9 mouse cellular contexts compared by ENCODE assay signal in the genomic region with DNA sequence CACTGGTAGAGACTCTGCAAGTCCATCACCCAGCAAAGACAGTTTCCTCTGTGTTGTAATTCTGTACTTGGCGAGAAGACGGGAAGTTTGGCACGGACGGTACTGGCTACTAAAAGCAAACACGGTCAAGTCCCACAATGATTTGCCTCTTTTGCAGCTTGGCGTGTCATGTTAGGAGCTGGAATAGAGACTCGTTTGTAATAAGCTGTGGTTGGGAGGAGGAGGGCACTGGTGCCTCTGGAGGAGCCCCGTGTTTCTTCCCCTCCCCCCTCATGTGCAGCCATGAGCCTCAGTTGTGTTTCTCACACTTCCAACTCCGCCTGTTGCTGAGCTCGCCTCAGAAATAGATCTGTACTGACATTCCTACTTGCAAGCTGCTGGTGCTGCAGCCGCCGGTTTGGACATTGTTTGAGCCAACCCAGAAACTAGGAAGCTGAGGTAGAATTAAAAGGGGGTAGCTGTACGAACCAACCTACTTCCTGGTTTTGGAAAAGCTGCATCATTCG.
DNase-seq lines count a peak whose midpoint lies in the region; ATAC-seq and TF ChIP-seq lines count a peak whose summit lies in the region.
"Had no signal": no experiment of that assay in that cellular context is flagged by ENCODE, and none has a peak within 500 bp of the region (broad histone marks: within the 10 kb centered on the region; RNA-seq: fewer than 3 reads in every experiment).

No protein-coding gene starts in this region.

- intact Hi-C loops in heart, adult 2 months (cut with DNase I) = no loop called here
- intact Hi-C loops in left cerebral cortex, adult 2 months (cut with DNase I) = loop anchor here (5.0 kb wide), 2 partner anchors 135 to 420 kb away; no protein-coding TSS in a partner anchor

- no peak for TF ChIP-seq CTCF in heart, adult 2 months (IDR thresholded peaks at IDR 0.05)
- no peak for TF ChIP-seq CTCF in left cerebral cortex, adult 2 months (IDR thresholded peaks at IDR 0.05)

- no peaks in the 10 kb centered on the region for H3K79me2 ChIP-seq in heart, adult 2 months (replicated peaks; ENCODE audit: control insufficient read depth, insufficient read depth, low read length)

- H3K36me3 ChIP-seq in heart, adult 2 months (ENCODE audit: control insufficient read depth, insufficient read depth, low read length) = no peaks in the 10 kb centered on the region
- H3K36me3 ChIP-seq in heart, embryonic 11.5 days (ENCODE audit: control insufficient read depth, insufficient read depth, low read length) = no peaks in the 10 kb centered on the region
- H3K36me3 ChIP-seq: embryonic facial prominence, embryonic 12.5 days had no signal

- no peak for TF ChIP-seq EP300 in heart, adult 2 months (IDR thresholded peaks at IDR 0.05; ENCODE audit: insufficient read depth, low read depth, low read length)

- no peak overlapping the region for H3K4me2 ChIP-seq in heart, embryonic 11.5 days
- H3K4me2 ChIP-seq: embryonic facial prominence, embryonic 12.5 days had no signal

- DNase-seq in heart, adult 2 months = peak; percentile 37 to 55
- peak; percentile 28 for DNase-seq in cerebellum, adult 9-11 months
- peak; percentile 13 for DNase-seq in gonadal fat pad, adult 2 months (ENCODE audit: low read depth)
- DNase-seq in left cerebral cortex, adult 2 months (ENCODE audit: extremely low spot score in 1 of 2, low spot score in 2 of 2) = peak; percentile 36 to 46
- DNase-seq in B cell, adult 2 months = no peak
- no peak for DNase-seq in embryo, embryonic 11 days

- H3K27ac ChIP-seq in heart, adult 2 months = no peak overlapping the region
- H3K27ac ChIP-seq in heart, embryonic 11.5 days (ENCODE audit: low read depth, low read length) = no peak overlapping the region
- H3K27ac ChIP-seq in left cerebral cortex, adult 2 months = peak overlapping the region; percentile 78
- H3K27ac ChIP-seq: embryonic facial prominence, embryonic 12.5 days had no signal

- no peaks in the 10 kb centered on the region; the same call in none of the 2 replicates for H3K4me1 ChIP-seq in heart, adult 2 months (ENCODE audit: control insufficient read depth, insufficient read depth, low read length)
- peaks cover 6% of the 10 kb centered on the region for H3K4me1 ChIP-seq in heart, embryonic 11.5 days (ENCODE audit: control insufficient read depth, insufficient read depth, low read length)
- H3K4me1 ChIP-seq: embryonic facial prominence, embryonic 12.5 days had no signal

- TF ChIP-seq POLR2A in heart, adult 2 months (IDR thresholded peaks at IDR 0.05; ENCODE audit: insufficient read depth, low read depth, low read length) = no peak

- ATAC-seq in heart, embryonic 11.5 days (replicated peaks; ENCODE audit: insufficient number of reproducible peaks, low FRiP score, low TSS enrichment) = no peak
- peak; percentile 72 for ATAC-seq in megakaryocyte progenitor cell, adult 5-6 weeks (replicated peaks; ENCODE audit: poor library complexity)

- WGBS in heart, adult 2 months = 50% methylated on average over 14 of the region's 14 CpGs
- WGBS in heart, embryonic 11.5 days (ENCODE audit: insufficient replicate concordance) = 71% methylated on average over 14 of the region's 14 CpGs

- no peaks in the 10 kb centered on the region for H3K27me3 ChIP-seq in heart, adult 2 months (ENCODE audit: control insufficient read depth, insufficient read depth, low read length)
- H3K27me3 ChIP-seq in heart, embryonic 11.5 days (ENCODE audit: control insufficient read depth, insufficient read depth, low read length) = no peaks in the 10 kb centered on the region
- H3K27me3 ChIP-seq: embryonic facial prominence, embryonic 12.5 days had no signal

- no peaks in the 10 kb centered on the region for H3K9me3 ChIP-seq in heart, embryonic 11.5 days (replicated peaks; ENCODE audit: control insufficient read depth, low read length)
- H3K9me3 ChIP-seq: embryonic facial prominence, embryonic 12.5 days had no signal

- H3K9ac ChIP-seq in heart, adult 2 months (ENCODE audit: low read depth, low read length) = no peak overlapping the region
- H3K9ac ChIP-seq in heart, embryonic 11.5 days (ENCODE audit: low read depth, low read length) = no peak overlapping the region
- H3K9ac ChIP-seq: embryonic facial prominence, embryonic 12.5 days had no signal

- H3K4me3 ChIP-seq in heart, adult 2 months = no peak overlapping the region
- H3K4me3 ChIP-seq in heart, embryonic 11.5 days (ENCODE audit: low read depth, low read length) = no peak overlapping the region
- H3K4me3 ChIP-seq in left cerebral cortex, adult 2 months = no peak overlapping the region; the same call in 1 of the 2 replicates
- H3K4me3 ChIP-seq: embryonic facial prominence, embryonic 12.5 days had no signal

Comparison
In these comparisons a context has a peak if more than half of its experiments do, and no peak if none do; other contexts are left out.
1. DNase-seq: peak in heart, adult 2 months (2 of 2), cerebellum, adult 9-11 months (single experiment), gonadal fat pad, adult 2 months (single experiment) and left cerebral cortex, adult 2 months (2 of 2); none in B cell, adult 2 months (0 of 2) and embryo, embryonic 11 days (single experiment).